Comparison of ENCODE assay signal across 18 mouse cellular contexts in the genomic region with DNA sequence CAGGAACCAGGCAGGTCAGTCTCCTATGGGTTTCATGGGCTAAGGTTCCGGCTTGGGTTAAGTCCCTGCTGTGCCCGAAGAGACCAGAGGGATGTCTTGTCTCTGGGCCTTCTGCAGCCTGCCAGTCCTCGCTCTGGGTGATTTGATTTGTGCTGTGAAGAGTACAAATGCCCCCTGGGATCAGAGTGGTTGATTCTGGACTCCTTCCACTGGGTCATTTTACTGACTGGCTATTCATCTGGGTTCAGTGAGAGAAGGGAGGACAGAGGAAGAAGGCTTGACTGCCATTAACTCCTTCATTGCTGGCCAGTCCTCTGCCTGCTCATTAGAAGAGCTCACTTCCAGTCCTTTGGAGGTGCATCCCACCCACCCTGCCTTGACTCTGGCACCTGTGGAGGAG.
DNase-seq lines count a peak whose midpoint lies in the region; ATAC-seq and TF ChIP-seq lines count a peak whose summit lies in the region.
"Had no signal": no experiment of that assay in that cellular context is flagged by ENCODE, and none has a peak within 500 bp of the region (broad histone marks: within the 10 kb centered on the region; RNA-seq: fewer than 3 reads in every experiment).

No protein-coding gene starts in this region.

- no peaks in the 10 kb centered on the region for H3K36me3 ChIP-seq in kidney, embryonic 16.5 days (ENCODE audit: insufficient read depth, low read length)
- no peaks in the 10 kb centered on the region for H3K36me3 ChIP-seq in heart, adult 2 months (ENCODE audit: control insufficient read depth, insufficient read depth, low read length)
- H3K36me3 ChIP-seq: limb, embryonic 10.5 days; liver, embryonic 13.5 days; stomach, embryonic 15.5 days had no signal

- H3K9ac ChIP-seq in kidney, embryonic 16.5 days (replicated peaks; ENCODE audit: low read length) = peak overlapping the region; percentile 42; the same call in 1 of the 2 replicates
- H3K9ac ChIP-seq in heart, adult 2 months (ENCODE audit: low read depth, low read length) = no peak overlapping the region
- H3K9ac ChIP-seq: forebrain, postnatal 0 days; liver, embryonic 13.5 days; stomach, embryonic 15.5 days had no signal

- DNase-seq in heart, adult 11 months = peak; percentile 42
- DNase-seq in heart, adult 18-20 months = no peak
- DNase-seq in kidney, adult 8-10 months = no peak
- DNase-seq in 3T3-L1 (ENCODE audit: low read depth, low spot score) = peak; percentile 46
- no peak for DNase-seq in heart, adult 2 months
- DNase-seq: adrenal gland, postnatal 36 days; forebrain, postnatal 0 days; liver, embryonic 13.5 days; thymus, postnatal 25 days had no signal

- no peaks in the 10 kb centered on the region for H3K27me3 ChIP-seq in kidney, embryonic 16.5 days (ENCODE audit: insufficient read depth, low read length)
- H3K27me3 ChIP-seq in heart, adult 2 months (ENCODE audit: control insufficient read depth, insufficient read depth, low read length) = no peaks in the 10 kb centered on the region
- H3K27me3 ChIP-seq: liver, embryonic 13.5 days; megakaryocyte, embryonic 14.5 days; stomach, embryonic 15.5 days had no signal

- TF ChIP-seq CTCF in embryonic fibroblast, embryonic 13.5 days (IDR thresholded peaks at IDR 0.05; ENCODE audit: borderline replicate concordance, insufficient read depth, low read length) = no peak
- no peak for TF ChIP-seq CTCF in heart, adult 2 months (IDR thresholded peaks at IDR 0.05)

- WGBS in kidney, embryonic 16.5 days = 25% methylated on average over 3 of the region's 3 CpGs
- 83% methylated on average over 3 of the region's 3 CpGs for WGBS in heart, adult 2 months

- no peak for TF ChIP-seq POLR2A in embryonic fibroblast, embryonic 13.5 days (IDR thresholded peaks at IDR 0.05; ENCODE audit: low read depth, low read length)
- no peak for TF ChIP-seq POLR2A in heart, adult 2 months (IDR thresholded peaks at IDR 0.05; ENCODE audit: insufficient read depth, low read depth, low read length)

- peak overlapping the region; percentile 94 for H3K27ac ChIP-seq in kidney, embryonic 16.5 days (ENCODE audit: low read length)
- H3K27ac ChIP-seq in embryonic fibroblast, embryonic 13.5 days (ENCODE audit: insufficient read depth, low read length) = peak overlapping the region; percentile 90
- H3K27ac ChIP-seq in heart, adult 2 months = no peak overlapping the region
- H3K27ac ChIP-seq: liver, embryonic 13.5 days; stomach, embryonic 15.5 days had no signal

- peak; percentile 57 for ATAC-seq in kidney, embryonic 16.5 days (ENCODE audit: low FRiP score, low TSS enrichment)
- ATAC-seq: forebrain, postnatal 0 days; inflammation-experienced regulatory T-cells, adult 6 months; lung, postnatal 0 days had no signal

- H3K9me3 ChIP-seq in kidney, embryonic 16.5 days (ENCODE audit: low read length) = no peaks in the 10 kb centered on the region
- H3K9me3 ChIP-seq: limb, embryonic 10.5 days; liver, embryonic 13.5 days; stomach, embryonic 15.5 days had no signal

- H3K4me1 ChIP-seq in kidney, embryonic 16.5 days (ENCODE audit: insufficient read depth, low read length) = peaks cover 43% of the 10 kb centered on the region
- peaks cover 31% of the 10 kb centered on the region for H3K4me1 ChIP-seq in embryonic fibroblast, embryonic 13.5 days (ENCODE audit: control insufficient read depth, insufficient read depth, low read length)
- no peaks in the 10 kb centered on the region for H3K4me1 ChIP-seq in heart, adult 2 months (ENCODE audit: control insufficient read depth, insufficient read depth, low read length)
- H3K4me1 ChIP-seq: liver, embryonic 13.5 days; megakaryocyte, embryonic 14.5 days had no signal

- peak overlapping the region; percentile 21; the same call in 1 of the 2 replicates for H3K4me2 ChIP-seq in kidney, embryonic 16.5 days (replicated peaks; ENCODE audit: low read depth, low read length)
- H3K4me2 ChIP-seq: heart, embryonic 11.5 days; liver, embryonic 13.5 days; stomach, embryonic 15.5 days had no signal

- intact Hi-C loops in heart, adult 2 months (cut with DNase I) = no loop called here

- H3K4me3 ChIP-seq in kidney, embryonic 16.5 days (ENCODE audit: low read length) = no peak overlapping the region
- H3K4me3 ChIP-seq in embryonic fibroblast, embryonic 13.5 days (ENCODE audit: insufficient read depth, low read length) = no peak overlapping the region
- no peak overlapping the region for H3K4me3 ChIP-seq in heart, adult 2 months
- H3K4me3 ChIP-seq: erythroblast, embryonic 14.5 days; limb, embryonic 10.5 days; liver, embryonic 13.5 days; megakaryocyte, embryonic 14.5 days; stomach, embryonic 15.5 days had no signal

- no peak for TF ChIP-seq EP300 in heart, adult 2 months (IDR thresholded peaks at IDR 0.05; ENCODE audit: insufficient read depth, low read depth, low read length)

- no peaks in the 10 kb centered on the region for H3K79me2 ChIP-seq in heart, adult 2 months (replicated peaks; ENCODE audit: control insufficient read depth, insufficient read depth, low read length)

Comparison
In these comparisons a context has a peak if more than half of its experiments do, and no peak if none do; other contexts are left out.
1. DNase-seq: peak in heart, adult 11 months (single experiment) and 3T3-L1 (single experiment); none in heart, adult 18-20 months (0 of 2), kidney, adult 8-10 months (0 of 2) and heart, adult 2 months (0 of 2).